Mouse (Mus musculus): ENCODE measurements around the gene Gm7971.
"Not testable (repeated sequence)": the region's sequence is repeated elsewhere in the genome, so short reads cannot be mapped to it uniquely, and the experiment has no call there.

Gene Gm7971

DNA sequence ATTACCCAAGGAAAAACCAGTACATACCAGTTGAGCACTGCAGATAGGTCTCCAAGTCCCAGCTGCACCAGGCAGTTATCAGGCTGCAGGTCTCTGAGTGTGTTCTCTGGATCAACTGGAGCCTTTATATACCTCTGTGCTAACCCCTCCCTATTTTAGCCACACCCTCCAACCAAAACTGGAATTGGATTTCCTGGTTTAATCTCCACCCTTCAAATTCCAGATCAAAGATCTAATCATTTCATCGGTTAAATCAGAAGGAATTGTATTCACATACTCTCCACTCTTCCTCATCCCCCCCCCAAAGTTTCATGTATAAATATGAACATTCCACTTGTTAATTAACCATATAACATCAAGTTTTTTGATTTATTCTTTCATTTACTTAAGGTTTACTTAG lies at the start of gene Gm7971:
Gene Gm7971, minus strand, starts transcription at position 101 of the 400 bp plus-strand sequence.
- DNase-seq (ENCODE audit: low read depth, low spot score), result not testable (repeated sequence)

All from CD4-positive, CD25-positive, alpha-beta regulatory T cell, adult 2 months (primary cell).